Mouse (Mus musculus) CD4-positive, CD25-positive, alpha-beta regulatory T cell, adult 2 months (primary cell): Measurements from ENCODE around the gene Phyhipl.

Experiments used
- DNase-seq: peaks from one replicate; pipeline ENCODE4 v3.0.0-alpha.2; 2012; ENCODE audit warnings: low read depth, low spot score

Gene Phyhipl

GRCm38 (mm10) chr10:70655828-70656227, at the start of gene Phyhipl:
Gene Phyhipl (minus strand): TSS chr10:70655965.
- DNase-seq: no peak

- no peak for DNase-seq
These were observed 47.4 kb upstream of the Phyhipl start for GRCm38 (mm10) chr10:70703211-70703610.

- DNase-seq: no peak
These were observed 43.8 kb upstream of the Phyhipl start for GRCm38 (mm10) chr10:70699581-70699980.

- DNase-seq: no peak
These were observed 42.2 kb upstream of the Phyhipl start for GRCm38 (mm10) chr10:70698014-70698413.

- no peak for DNase-seq
These were observed 41.2 kb upstream of the Phyhipl start for GRCm38 (mm10) chr10:70696748-70697585.

GRCm38 (mm10) chr10:70689346-70689745, 33.6 kb upstream of the Phyhipl start:
- no peak for DNase-seq

GRCm38 (mm10) chr10:70688881-70689280, 33.1 kb upstream of the Phyhipl start:
- DNase-seq: no peak

GRCm38 (mm10) chr10:70686941-70687703, 31.4 kb upstream of the Phyhipl start:
- no peak for DNase-seq

- no peak for DNase-seq
These were observed 30.7 kb upstream of the Phyhipl start for GRCm38 (mm10) chr10:70686505-70686904.

- DNase-seq: no peak
These were observed 27.7 kb upstream of the Phyhipl start for GRCm38 (mm10) chr10:70683508-70683907.

- DNase-seq: no peak
These were observed 22.2 kb upstream of the Phyhipl start for GRCm38 (mm10) chr10:70677946-70678345.

- no peak for DNase-seq
These were observed 507 bp upstream of the Phyhipl start for GRCm38 (mm10) chr10:70656272-70656671.

GRCm38 (mm10) chr10:70654655-70655054, 1.1 kb downstream of the Phyhipl start:
- no peak for DNase-seq

GRCm38 (mm10) chr10:70654139-70654538, 1.6 kb downstream of the Phyhipl start:
- no peak for DNase-seq

- DNase-seq: no peak
These were observed 3.8 kb downstream of the Phyhipl start for GRCm38 (mm10) chr10:70651769-70652648.

- DNase-seq: no peak
These were observed 6.9 kb downstream of the Phyhipl start for GRCm38 (mm10) chr10:70648831-70649230.

GRCm38 (mm10) chr10:70643131-70643530, 12.6 kb downstream of the Phyhipl start:
- DNase-seq: no peak

- no peak for DNase-seq
These were observed 14.7 kb downstream of the Phyhipl start for GRCm38 (mm10) chr10:70640896-70641596.

GRCm38 (mm10) chr10:70640075-70640737, 15.6 kb downstream of the Phyhipl start:
- DNase-seq: no peak

- no peak for DNase-seq
These were observed 18.0 kb downstream of the Phyhipl start for GRCm38 (mm10) chr10:70637640-70638328.
